Mouse (Mus musculus) intestine, embryonic 14.5 days (tissue): Measurements from ENCODE around the gene Zbtb7a. TPM values are rescaled to one million over a fixed set of nuclear protein-coding genes. Genes with fewer than 3 reads are reported as not detected.
A peak's percentile ranks its signal among the peaks of the same experiment; 100 is the strongest.

Source experiments
- ATAC-seq: fragments of 200-750 bp; cut with Nextera tagmentation; replicated peaks from 2 replicates; pipeline ENCODE4 v1.8.0; 2017; ENCODE audit warnings: low read depth, moderate number of reproducible peaks, moderate TSS enrichment, moderate library complexity; ENCODE audit not compliant: low FRiP score, low TSS enrichment
- DNase-seq: peaks from one replicate; pipeline ENCODE4 v3.0.0-alpha.2; 2018; ENCODE audit warnings: low spot score
- H3K27ac ChIP-seq: fragments of 300-500 bp; sonication (generic); 2 replicates; pipeline ENCODE4 v1.5.1; 2014; ENCODE audit warnings: low read depth, mild to moderate bottlenecking, control low read depth
- H3K27me3 ChIP-seq: fragments of 300-500 bp; sonication (generic); replicated peaks from 2 replicates; pipeline ENCODE4 v1.6.1; 2014; ENCODE audit warnings: low read length, control low read depth; ENCODE audit not compliant: control insufficient read depth, insufficient read depth
- H3K36me3 ChIP-seq: fragments of 300-500 bp; sonication (generic); 2 replicates; pipeline ENCODE4 v1.6.1; 2014; ENCODE audit warnings: low read length, control low read depth; ENCODE audit not compliant: control insufficient read depth, insufficient read depth
- H3K4me1 ChIP-seq: fragments of 300-500 bp; sonication (generic); replicated peaks from 2 replicates; pipeline ENCODE4 v1.6.1; 2014; ENCODE audit warnings: low read length, control low read depth, mixed read lengths; ENCODE audit not compliant: control insufficient read depth, insufficient read depth
- H3K4me2 ChIP-seq: fragments of 300-500 bp; sonication (generic); 2 replicates; pipeline ENCODE4 v1.6.1; 2014; ENCODE audit warnings: low read length
- H3K4me3 ChIP-seq: fragments of 300-500 bp; sonication (generic); 2 replicates; pipeline ENCODE4 v1.5.1; 2014; ENCODE audit warnings: low read depth, low read length, control low read depth, mixed read lengths
- H3K9ac ChIP-seq: fragments of 300-500 bp; sonication (generic); 2 replicates; pipeline ENCODE4 v1.6.1; 2014; ENCODE audit warnings: mild to moderate bottlenecking, low read length
- H3K9me3 ChIP-seq: fragments of 300-500 bp; sonication (generic); 2 replicates; pipeline ENCODE4 v1.6.1; 2016; ENCODE audit warnings: low read length, control low read depth; ENCODE audit not compliant: control insufficient read depth
- WGBS: fragments of 180-500 bp; shearing (Covaris S2); extraction: QIAGEN DNeasy Blood & Tissue Kit; methylation state at CpG from one replicate; pipeline ENCODE4 v1.1.7; 2014; 5-methylcytosine and 5-hydroxymethylcytosine counted together
- polyA plus RNA-seq: library from polyadenylated mRNA; unstranded; fragments of >200 nt; fragmentation: Nextera tagmentation; extraction: Ambion mirVana; gene quantifications from 2 replicates; pipeline ENCODE4 v1.2.1, GENCODE M21; 2014

The Zbtb7a gene
- polyA plus RNA-seq, 1 experiment from 2014 or later: 28.7 TPM

DNA sequence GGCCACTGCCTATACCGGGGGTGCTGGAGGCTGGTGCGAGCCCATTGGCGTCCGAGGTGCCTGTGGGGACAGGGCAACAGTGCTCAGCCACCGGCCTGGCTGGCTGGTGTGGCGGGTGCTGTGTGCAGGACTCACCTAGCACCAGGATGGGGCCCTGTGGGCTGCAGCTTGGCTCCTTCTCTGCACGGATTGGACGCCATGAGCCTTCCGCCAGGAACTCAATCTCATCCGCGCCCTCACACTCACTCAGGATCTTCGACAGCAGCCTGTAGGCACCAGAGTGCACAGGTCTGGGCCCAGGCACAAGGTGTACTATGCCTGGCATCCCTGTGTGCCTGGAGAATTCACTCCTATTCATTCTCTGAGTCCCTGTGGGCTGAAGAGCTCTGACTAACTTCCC, 19.3 kb downstream of the Zbtb7a start:
- ATAC-seq: no peak
- Histone ChIP-seq H3K4me3 (no peak overlapping the region), H3K27me3 (no peaks in the 10 kb centered on the region), H3K27ac (no peak overlapping the region), H3K9me3 (no peaks in the 10 kb centered on the region), H3K9ac (no peak overlapping the region), H3K36me3 (peaks cover 72% of the 10 kb centered on the region), H3K4me1 (no peaks in the 10 kb centered on the region), H3K4me2 (no peak overlapping the region)
- no peak for DNase-seq
- WGBS: 90% methylated on average over 12 of the region's 12 CpGs

DNA sequence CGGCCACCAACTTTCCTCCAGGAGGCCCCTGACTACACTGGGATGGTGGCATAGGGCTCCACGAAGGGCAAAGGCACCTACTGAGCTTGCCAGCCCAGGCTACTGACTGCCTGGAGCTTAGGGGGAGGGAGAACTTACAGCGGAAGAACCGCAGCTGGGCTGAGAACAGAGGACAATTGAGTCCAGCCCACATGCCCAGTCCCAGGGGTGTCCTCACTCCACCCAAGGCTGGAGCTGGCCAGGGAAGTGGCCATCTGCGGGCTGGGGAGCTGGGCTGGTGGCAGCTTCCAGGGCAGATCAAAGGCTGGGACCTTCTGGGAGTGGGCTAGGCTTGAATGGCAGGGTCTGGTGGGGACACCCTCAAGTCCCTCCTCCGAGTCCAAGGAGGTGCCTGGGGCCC, 19.7 kb downstream of the Zbtb7a start:
- no peak for DNase-seq
- 84% methylated on average over 6 of the region's 6 CpGs for WGBS
- Histone ChIP-seq H3K9ac (no peak overlapping the region), H3K4me2 (no peak overlapping the region), H3K27ac (no peak overlapping the region), H3K4me1 (no peaks in the 10 kb centered on the region), H3K27me3 (no peaks in the 10 kb centered on the region), H3K9me3 (no peaks in the 10 kb centered on the region), H3K4me3 (no peak overlapping the region), H3K36me3 (peaks cover 68% of the 10 kb centered on the region)
- ATAC-seq: no peak

DNA sequence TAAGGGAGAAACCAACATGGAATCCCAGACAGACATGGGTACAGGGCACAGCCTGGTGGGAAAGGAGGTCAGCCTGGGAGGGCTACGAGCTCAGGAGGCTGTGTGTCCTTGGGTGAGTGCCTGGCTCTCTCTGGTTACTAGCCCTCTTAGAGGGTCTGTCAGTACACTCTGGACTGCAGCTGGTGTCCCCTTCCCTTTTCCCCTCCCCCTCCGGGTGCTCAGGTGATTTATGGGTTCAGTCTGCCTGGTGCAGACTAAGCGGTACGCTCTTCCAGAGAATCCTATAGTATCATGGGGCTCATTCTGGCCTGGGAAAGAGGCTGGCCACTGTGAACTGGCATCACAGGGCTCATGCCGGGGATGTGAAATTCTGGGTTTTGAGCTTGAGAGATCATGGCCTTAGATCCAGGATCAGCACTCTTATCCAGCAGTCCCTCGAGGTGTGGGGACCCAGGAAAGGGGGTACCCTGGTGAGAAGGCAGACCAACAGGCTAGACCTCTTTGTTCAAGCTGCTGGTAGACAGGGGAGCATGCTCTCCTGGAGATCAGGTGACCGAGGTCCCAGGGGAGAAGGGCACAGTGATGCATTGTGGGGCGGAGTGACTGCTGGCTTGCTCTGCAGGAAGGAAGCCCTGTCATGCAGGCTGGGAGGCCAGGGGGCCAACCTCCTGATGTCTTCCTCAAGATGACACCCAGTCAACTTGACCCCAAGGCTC, 26.7 kb downstream of the Zbtb7a start:
- H3K4me2 ChIP-seq: no peak overlapping the region
- no peaks in the 10 kb centered on the region for H3K27me3 ChIP-seq
- H3K9me3 ChIP-seq: no peaks in the 10 kb centered on the region
- 79% methylated on average over 8 of the region's 8 CpGs for WGBS
- H3K36me3 ChIP-seq: peaks cover 60% of the 10 kb centered on the region
- no peak for DNase-seq
- H3K27ac ChIP-seq: no peak overlapping the region
- no peak overlapping the region for H3K4me3 ChIP-seq
- peaks cover 7% of the 10 kb centered on the region for H3K4me1 ChIP-seq
- no peak overlapping the region for H3K9ac ChIP-seq
- no peak for ATAC-seq

DNA sequence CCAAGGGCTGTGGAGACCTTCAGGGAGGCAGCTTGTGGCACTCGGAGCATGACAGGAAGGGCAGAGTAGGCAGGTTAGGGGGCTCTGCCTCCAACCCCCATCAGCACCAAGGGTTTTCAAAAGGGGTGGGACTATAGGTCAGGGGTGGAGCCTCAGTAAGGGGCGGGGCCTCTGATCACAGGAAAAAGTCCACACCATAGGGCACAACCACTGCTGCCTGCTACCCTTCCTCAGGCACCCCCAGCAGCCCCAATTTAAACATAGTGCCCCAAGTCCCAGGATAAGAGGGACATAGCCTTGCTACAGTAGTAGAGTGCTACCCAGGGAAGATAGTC, 27.3 kb downstream of the Zbtb7a start:
- H3K4me1 ChIP-seq: peaks cover 10% of the 10 kb centered on the region
- H3K4me2 ChIP-seq: no peak overlapping the region
- H3K36me3 ChIP-seq: peaks cover 55% of the 10 kb centered on the region
- 65% methylated on average over 2 of the region's 2 CpGs for WGBS
- no peaks in the 10 kb centered on the region for H3K27me3 ChIP-seq
- H3K9ac ChIP-seq: no peak overlapping the region
- H3K4me3 ChIP-seq: no peak overlapping the region
- DNase-seq (no peak), ATAC-seq (no peak)
- H3K27ac ChIP-seq: no peak overlapping the region
- no peaks in the 10 kb centered on the region for H3K9me3 ChIP-seq

DNA sequence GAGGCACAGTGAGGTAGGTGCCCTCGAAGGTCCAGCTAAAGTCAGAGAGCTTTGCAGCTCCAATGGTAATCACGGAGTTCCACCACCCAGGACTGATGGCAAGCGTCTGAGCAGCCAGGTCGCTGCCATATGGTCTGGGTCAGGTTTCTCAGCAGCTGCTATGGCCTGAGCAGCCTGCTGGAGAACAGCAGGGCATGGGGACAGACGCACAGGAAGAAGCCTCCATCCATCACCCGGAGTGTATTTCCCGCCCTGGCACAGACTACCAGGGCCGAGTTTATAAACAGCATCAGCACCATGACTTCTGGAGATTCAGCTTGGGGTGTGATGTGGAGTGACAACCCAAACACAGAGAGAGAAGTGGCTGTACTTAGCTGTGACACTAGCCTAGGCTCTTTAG, 30.1 kb downstream of the Zbtb7a start:
- no peak overlapping the region for H3K4me2 ChIP-seq
- DNase-seq: no peak
- H3K4me3 ChIP-seq: no peak overlapping the region
- H3K9me3 ChIP-seq: no peaks in the 10 kb centered on the region
- no peaks in the 10 kb centered on the region for H3K27me3 ChIP-seq
- H3K36me3 ChIP-seq: peaks cover 39% of the 10 kb centered on the region
- ATAC-seq: no peak
- H3K27ac ChIP-seq: no peak overlapping the region
- WGBS: 67% methylated on average over 8 of the region's 8 CpGs
- H3K9ac ChIP-seq: no peak overlapping the region
- peaks cover 15% of the 10 kb centered on the region for H3K4me1 ChIP-seq

DNA sequence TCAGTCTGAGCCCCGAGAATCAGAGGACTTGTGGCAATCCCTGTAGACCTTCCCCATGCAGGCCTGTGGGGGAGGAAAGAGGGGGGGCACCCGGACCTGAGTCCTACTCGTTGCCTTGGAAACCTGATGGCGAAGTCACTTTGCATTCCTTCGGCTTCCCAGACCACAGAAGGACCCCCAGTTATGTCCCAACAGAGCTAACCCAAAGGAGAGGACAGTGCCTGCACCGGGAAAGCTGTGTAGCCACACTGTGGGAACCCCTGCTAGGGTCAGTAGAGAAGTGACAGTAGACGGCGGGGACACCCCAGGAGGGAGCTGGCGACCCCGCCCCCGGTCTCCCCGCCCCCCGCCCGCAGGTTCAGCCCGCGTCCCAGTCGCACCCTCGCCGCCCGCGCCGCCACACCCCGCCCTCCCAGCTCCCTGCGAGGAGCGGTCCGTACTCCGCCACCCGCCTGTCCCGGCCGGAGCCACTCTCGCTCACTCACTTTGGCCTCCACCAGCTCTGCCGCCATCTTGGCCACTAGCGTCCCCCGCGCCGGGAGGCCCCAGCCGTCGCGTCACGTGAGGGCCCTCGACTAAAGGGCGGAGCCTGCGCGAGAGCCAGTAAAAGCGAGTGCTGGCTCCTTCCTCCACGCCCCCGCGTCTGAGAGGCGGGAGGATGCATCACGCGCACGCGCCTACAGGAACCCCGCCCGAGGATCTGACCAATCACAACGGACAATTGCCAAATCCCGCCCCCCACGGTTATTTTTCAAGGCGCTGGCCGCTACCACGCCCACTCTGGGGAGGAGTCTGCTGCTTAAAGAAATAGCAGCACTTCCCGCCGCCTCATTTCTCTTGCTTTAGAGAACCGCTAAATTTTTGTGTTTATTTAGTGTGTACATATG, 32.4 kb downstream of the Zbtb7a start, which contains the start of gene Pias4:
TSS of gene Pias4 (minus strand) at position 724 of the 887 bp plus-strand sequence.
- peak within 1 kb of the TSS; percentile 80 for H3K4me3 ChIP-seq
- peak within 1 kb of the TSS; percentile 97 for H3K4me2 ChIP-seq
- whole genome bisulfite sequencing: under 1% methylated on average over 62 of the region's 64 CpGs
- peak; percentile 84 for ATAC-seq
- H3K9me3 ChIP-seq: no peaks in the 10 kb centered on the region
- peak within 1 kb of the TSS; percentile 52 for H3K27ac ChIP-seq
- H3K9ac ChIP-seq: peak within 1 kb of the TSS; percentile 76
- peaks cover 15% of the 10 kb centered on the region for H3K36me3 ChIP-seq
- peaks cover 15% of the 10 kb centered on the region for H3K4me1 ChIP-seq
- H3K27me3 ChIP-seq: no peaks in the 10 kb centered on the region
- peak; percentile 100 for DNase-seq

DNA sequence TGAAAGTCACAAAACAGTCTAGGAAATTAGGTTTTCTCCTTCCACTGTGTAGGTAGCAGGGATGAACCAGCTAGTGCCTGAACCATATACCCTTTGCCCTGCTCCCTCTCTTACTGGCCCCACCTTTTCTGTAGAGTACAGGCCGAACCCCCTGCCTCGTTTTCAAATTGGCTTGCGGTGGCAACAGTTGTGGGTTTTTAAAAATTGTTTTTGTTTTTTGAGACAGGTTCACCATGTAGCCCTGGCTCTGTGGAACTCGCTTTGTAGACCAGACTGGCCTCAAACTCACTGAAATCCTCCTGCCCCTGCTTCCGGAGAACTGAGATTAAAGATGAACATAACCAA, 33.0 kb downstream of the Zbtb7a start:
- peak overlapping the region; percentile 80 for H3K4me3 ChIP-seq
- no peak for DNase-seq

DNA sequence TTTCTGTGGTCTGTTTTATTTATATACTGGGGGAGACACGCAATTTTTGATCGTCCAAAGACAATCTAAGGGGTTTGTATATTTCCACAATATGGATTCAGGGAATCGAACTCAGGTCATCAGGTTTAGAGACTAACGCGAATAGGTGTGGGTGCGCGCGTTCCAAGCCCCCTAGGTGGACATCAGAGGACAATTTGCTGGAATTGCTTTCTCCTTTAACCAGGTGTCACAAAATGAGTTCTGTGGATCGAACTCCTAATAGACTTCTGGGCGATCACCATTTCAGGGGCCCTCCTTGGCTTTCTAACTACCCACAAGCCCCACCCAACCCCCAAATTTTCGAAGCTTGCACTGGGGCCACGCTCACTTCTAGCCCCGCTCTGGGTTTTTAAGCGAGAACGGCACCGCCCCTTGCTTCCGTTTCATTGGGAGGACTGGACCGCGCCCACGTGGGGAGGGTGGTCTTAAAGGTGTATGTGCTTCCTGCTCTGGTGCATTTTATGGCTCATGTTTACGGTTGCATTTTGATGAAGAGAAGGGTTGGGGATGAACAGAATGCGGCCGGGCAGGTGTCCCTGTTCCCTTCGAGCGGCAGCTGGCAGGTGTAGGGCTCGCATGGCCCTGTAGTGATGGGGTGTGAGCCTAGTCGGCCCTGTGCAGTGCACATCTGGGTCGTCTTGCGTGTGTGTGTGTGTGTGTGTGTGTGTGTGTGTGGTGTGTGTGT, 33.7 kb downstream of the Zbtb7a start:
- peak overlapping the region; percentile 42 for H3K9ac ChIP-seq
- DNase-seq (peak; percentile 85), ATAC-seq (peak; percentile 59)
- peak overlapping the region; percentile 52 for H3K27ac ChIP-seq
- peaks cover 24% of the 10 kb centered on the region for H3K4me1 ChIP-seq
- H3K4me2 ChIP-seq: peak overlapping the region; percentile 73
- WGBS: 2% methylated on average over 29 of the region's 29 CpGs
- H3K9me3 ChIP-seq: no peaks in the 10 kb centered on the region
- H3K4me3 ChIP-seq: peak overlapping the region; percentile 80
- H3K36me3 ChIP-seq: peaks cover 3% of the 10 kb centered on the region
- no peaks in the 10 kb centered on the region for H3K27me3 ChIP-seq

More for the DNA sequence above, 33.0 kb downstream of the Zbtb7a start:
- no peaks in the 10 kb centered on the region for H3K9me3 ChIP-seq
- WGBS: 8% methylated on average over 5 of the region's 5 CpGs
- peak overlapping the region; percentile 52 for H3K27ac ChIP-seq
- H3K4me2 ChIP-seq: peak overlapping the region; percentile 73
- no peaks in the 10 kb centered on the region for H3K27me3 ChIP-seq
- H3K36me3 ChIP-seq: peaks cover 9% of the 10 kb centered on the region
- no peak overlapping the region for H3K9ac ChIP-seq
- ATAC-seq: peak; percentile 61
- peaks cover 18% of the 10 kb centered on the region for H3K4me1 ChIP-seq
